Mouse (Mus musculus): ENCODE results near the gene Cyp21a1.
"Not testable (repeated sequence)": the region's sequence is repeated elsewhere in the genome, so short reads cannot be mapped to it uniquely, and the experiment has no call there.

Cyp21a1 gene

DNA sequence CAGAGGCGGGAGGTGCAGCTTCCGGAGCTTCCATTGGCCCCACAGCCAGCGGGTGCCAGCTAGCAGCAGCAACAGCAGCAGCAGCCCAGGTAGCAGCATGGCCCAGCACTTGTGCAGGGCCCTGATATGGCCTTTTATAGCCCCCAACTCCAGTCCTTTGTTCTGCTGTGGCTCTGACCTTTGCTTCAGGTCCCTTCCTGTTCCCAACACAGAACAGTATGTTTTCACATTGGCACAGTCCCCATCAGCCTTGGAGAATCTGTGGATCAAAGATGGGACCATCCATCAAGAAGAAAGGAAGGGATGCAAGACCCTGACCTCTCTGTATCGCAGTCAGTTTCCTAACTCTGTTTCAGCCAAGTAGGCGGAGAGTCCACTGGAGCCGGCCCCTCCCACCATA is at the start of gene Cyp21a1:
Cyp21a1 (minus strand) TSS at position 261 of the 400 bp plus-strand sequence.
- not testable (repeated sequence) for DNase-seq

GRCm38 (mm10) chr17:34853511-34853910 is 49.1 kb upstream of the Cyp21a1 start:
- DNase-seq, result no peak

DNA sequence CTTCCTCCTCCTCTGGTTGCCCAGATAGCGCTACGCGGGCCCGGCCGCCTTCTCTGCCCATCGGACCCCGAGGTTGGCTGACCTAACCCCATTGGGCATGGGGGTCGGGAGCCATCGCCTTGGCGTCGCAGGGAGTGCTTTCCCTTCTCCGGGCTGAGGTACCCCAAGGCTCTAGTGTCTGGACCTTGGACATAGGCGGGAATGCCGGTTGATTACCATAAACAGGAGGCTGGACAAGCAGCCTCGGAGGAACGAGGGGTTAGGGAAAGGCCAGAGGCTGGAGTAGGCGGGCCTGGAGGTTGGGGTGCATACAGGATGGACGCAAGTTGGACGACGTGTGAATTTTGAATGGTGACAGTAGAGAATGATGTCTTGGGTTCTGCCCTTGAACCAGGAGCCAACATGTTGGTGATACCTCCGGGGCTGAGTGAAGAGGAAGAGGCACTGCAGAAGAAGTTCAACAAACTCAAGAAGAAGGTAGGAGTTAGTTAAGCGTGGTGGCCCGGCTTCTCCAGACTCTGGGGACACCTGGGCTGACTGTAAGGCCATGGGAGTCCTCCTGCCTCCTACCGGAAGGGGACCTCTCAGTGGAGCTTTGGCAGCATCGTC is 46.3 kb upstream of the Cyp21a1 start:
- DNase-seq, result no peak

DNA sequence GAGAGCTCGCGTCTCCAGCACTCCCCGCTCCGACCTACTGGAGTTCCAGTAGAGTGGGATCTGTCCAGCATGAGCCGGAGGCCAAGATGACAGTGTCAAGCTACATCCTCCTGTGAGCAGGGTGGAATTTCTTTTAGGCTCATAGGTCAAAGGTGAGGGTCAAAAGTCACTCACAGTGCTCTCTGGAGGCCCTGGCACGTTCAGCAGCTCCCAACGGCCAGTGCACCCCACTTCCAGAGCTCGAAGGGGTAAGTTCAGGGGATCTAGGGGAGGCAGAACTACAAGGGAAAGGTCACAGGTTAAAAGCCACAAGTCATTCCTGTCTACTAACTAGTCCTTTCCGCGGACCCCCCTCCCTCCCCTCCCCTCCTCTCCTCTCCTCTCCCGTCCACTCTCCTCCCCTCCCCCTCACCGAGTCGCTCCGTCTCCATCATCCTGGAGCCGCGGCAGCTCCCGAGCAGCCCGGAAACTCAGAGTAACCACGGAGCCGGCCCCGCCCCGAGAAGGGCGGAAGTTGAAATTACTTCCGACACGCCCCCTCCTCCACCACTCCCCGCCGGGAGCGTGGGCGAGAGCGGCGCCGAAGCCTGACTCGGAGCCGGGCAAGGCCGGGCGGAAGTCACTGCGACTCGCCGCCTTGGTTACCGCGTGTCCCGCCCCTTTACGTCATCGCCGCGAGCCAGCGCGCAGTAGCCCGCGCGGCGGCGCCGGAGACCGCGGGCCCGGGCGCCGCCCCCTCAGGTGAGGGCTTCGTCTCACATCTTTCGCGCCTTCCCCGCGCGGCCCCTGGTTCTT is 45.6 kb upstream of the Cyp21a1 start, which contains the start of the genes Skiv2l and Nelfe:
Skiv2l (minus strand) TSS at position 489 of the 795 bp plus-strand sequence.
Nelfe (plus strand) TSS at position 670 of the 795 bp plus-strand sequence.
- peak; percentile 97 for DNase-seq

DNA sequence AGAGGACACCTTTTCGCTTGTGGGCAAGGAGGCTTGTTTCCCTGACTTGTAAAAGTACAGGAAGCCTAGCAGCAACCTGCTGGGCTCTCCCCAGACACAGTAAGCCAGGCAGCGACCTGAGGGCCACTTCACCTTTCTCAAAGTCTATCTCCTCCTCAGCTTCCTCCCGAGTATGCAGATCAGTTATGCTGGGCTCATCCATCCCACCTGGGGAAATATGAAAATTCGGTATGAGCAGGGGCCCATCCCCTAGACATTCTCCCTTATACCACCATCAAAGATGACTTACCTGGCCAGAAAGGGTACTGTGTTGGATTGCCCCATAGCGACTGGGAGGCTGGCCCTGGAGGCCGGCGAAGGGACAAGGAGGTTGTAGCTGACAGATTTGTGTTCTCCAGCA is 43.3 kb upstream of the Cyp21a1 start:
- DNase-seq, result no peak

- no peak for DNase-seq
Observed at GRCm38 (mm10) chr17:34847192-34847591, 42.8 kb upstream of the Cyp21a1 start.

- no peak for DNase-seq
Observed at GRCm38 (mm10) chr17:34844884-34845283, 40.5 kb upstream of the Cyp21a1 start.

DNA sequence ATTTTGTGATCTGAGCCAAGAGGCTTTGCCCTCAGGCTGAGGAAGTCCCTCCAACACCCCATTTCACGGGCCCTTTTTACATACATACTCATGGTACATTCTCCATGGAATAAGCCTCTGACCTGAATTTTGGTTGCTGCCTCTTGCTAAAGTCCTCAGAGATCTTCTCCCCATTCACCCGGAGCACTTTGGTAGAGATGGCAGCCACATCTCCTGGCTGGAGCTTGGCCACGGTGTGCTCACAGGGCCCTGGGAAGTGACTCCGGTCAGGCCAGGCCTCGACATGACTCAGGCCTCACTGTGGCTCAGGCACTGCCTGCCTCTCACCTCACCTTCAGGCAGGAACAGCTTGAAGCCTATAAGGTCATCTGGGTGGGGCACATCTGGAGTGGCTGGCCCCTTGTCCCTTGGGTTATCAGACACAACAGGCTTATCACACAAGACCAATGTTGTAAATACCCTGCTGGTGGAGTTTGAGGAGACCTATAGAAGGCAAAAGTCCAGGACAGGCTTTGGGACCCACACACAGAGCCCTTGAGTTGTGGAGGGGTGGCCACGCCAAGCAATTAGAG is 36.5 kb upstream of the Cyp21a1 start:
- DNase-seq, result no peak

DNA sequence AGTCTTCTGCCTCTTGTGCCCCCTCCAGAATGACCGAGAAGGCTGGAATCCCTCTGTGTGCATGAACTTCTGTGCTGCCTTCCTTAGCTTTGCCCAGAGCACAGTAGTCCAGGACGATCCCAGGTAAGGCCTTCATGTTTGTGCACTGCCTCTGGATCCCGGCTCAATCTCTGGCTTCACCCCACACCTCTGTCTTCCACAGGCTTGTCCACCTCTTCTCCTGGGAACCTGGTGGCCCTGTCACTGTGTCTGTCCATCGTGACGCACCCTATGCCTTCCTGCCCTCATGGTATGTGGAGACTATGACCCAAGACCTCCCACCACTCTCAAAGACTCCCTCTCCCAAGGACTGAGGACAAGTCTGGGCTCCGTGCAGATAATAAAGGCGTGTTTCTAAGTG is 34.4 kb upstream of the Cyp21a1 start:
- DNase-seq, result no peak

- no peak for DNase-seq
Observed at GRCm38 (mm10) chr17:34837464-34838324, 33.3 kb upstream of the Cyp21a1 start.

DNA sequence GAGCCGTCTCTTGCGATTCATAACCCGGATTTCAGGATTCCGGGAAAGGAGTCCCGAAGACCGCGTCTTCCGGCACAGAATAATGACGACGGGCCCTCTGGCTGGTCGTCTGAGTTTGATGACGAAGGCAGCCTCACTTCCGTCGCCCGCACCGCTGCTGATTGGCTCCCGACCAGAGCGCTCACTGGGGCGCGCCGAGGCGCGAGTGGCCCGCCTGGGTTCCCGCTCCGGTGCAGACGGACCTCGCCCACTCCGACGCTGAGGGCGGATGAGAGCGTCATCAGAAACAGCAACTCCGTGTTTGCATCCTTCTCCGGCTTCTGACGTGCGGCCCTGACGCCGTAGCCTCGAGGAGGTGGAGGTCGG is 32.5 kb upstream of the Cyp21a1 start, which contains the start of the genes Stk19 and Dxo:
Stk19 (minus strand) TSS at position 90 of the 366 bp plus-strand sequence.
Dxo (plus strand) TSS at position 164 of the 366 bp plus-strand sequence.
- peak; percentile 93 for DNase-seq

DNA sequence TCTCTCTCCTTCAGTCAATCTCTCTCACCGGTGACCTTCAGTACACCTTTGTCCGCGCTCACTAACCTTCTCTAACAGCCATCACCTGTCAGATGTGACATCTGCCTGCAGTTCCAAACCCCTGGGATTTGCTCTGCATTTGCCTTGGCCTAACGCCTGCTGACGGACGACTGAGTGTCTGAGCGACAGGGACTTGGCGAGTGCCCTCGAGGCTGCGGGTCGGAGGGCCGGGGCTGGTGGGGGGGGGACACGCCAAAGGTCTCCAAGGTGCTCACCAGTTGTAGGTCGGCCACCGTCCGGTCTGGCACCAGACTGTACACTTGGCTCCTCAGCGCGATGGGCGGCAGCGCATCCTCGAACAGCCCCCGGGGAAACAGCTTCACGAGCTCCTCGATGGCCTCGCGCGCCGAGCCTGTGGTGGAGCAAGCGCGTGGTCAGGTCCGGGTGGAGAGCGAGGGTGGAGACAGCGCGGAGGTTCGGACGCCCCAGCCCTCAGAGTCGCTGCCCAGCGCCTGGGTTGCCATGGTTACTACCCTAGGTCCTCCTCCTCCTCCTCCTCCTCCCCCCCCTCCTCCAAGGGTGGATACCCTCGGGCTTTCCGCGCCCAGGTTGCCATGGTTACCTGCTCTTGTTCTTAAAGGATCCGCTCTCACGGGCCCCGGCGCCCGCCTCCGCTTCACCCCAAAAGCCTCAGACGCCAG is 31.9 kb upstream of the Cyp21a1 start:
- no peak for DNase-seq

GRCm38 (mm10) chr17:34830776-34831175 is 26.4 kb upstream of the Cyp21a1 start:
- not testable (repeated sequence) for DNase-seq

- DNase-seq, result no peak
Observed at GRCm38 (mm10) chr17:34814818-34815370, 10.5 kb upstream of the Cyp21a1 start.

- peak; percentile 27 for DNase-seq
Observed at GRCm38 (mm10) chr17:34813747-34814146, 9.4 kb upstream of the Cyp21a1 start.

- DNase-seq, result no peak
Observed at GRCm38 (mm10) chr17:34811275-34811674, 6.9 kb upstream of the Cyp21a1 start.

- DNase-seq, result not testable (repeated sequence)
Observed at GRCm38 (mm10) chr17:34810811-34811210, 6.5 kb upstream of the Cyp21a1 start.

GRCm38 (mm10) chr17:34810411-34810810 is 6.0 kb upstream of the Cyp21a1 start:
- DNase-seq, result not testable (repeated sequence)

DNA sequence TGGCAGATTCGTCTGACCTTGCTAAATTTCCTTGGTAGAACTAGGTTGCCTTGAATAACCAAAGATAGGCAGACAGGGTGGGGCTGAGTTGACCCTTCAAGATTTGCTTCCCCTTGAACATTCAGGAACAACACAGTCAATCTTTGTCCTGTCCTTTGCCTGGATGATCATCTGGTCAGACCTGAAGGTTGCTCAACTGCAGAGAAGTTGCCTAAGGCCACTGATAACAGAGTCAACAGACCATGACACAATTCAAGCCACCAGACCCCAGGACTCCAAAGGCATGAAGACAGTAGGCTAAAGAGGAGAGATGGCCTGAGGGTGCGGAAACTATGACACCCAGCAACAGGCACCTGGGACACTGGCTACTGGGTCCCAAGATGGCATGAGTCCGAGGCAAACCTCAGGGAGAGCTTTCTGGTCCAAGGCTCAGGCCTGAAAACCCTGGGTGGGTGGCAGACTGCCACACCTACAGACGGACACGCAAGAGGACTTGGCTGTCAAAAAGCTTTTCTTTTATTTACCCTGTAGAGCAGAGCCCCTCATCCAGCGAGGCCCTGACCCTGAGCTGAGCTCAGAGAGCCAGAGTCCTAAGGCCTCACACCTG is 4.3 kb upstream of the Cyp21a1 start:
- DNase-seq, result no peak

- DNase-seq, result no peak
Observed at GRCm38 (mm10) chr17:34807176-34807575, 2.8 kb upstream of the Cyp21a1 start.

DNA sequence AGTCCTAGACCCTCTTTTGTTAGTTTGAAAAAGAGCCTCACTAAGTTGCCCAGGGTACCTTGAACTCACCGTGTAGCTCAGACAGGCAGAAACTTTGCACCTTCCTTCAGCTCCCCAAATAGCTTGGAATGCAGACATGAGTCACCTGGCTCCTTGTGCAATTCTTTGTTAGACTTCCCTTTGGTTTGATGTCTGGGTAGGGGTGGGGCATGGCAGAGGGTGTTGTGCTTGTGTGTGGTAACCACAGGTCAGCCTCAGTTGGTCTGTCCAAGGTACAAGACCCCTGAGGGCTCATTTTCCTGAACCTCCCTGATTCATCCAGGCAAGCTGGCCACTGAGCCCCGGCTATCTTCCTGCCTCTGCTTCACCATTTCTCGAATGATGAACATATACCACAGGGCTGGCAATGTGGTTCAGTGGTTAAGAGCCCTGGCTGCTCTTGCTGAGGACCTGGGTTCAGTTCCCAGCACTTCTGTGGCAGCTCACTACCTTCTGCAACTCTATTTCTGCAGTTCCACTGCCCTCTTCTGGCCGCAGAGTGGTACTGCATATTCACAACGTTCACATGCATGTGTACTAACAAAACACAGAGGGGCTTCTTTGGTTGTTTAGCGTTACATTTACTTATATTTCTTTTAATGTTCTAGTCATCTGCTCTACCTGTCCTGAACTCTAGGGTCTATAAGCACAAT is 656 bp upstream of the Cyp21a1 start:
- DNase-seq, result no peak

Data from cerebellum, adult 8-10 months (tissue).